Mouse (Mus musculus): Measurements from ENCODE around the gene Hnrnpl. TPM values are rescaled to one million over a fixed set of nuclear protein-coding genes. Genes with fewer than 3 reads are reported as not detected.

Gene Hnrnpl
- polyA plus RNA-seq, 1 experiment from 2014 or later, result 88.6 TPM

DNA sequence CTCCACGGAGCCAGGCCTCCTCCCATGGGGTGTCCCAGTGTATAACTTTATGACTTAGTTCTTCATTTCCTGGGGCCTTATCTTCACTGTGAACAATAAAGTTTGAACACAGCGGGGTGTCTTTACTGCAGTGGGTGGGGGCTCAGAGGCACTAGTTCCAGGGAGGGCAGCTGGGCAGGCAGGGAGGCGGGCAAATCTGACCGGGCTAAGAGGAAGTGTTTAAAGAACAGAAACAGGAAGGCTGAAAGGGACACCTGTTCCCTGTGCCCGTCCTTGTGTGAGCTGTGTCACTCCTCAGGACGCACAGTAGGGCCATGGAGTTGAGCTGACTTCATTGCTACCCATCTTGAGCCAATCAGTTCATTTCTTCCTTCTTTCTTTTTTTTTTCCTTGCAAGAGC is 23.8 kb downstream of the Hnrnpl start:
- no peak overlapping the region for H3K4me3 ChIP-seq (ENCODE audit: low read depth, low read length)
- no peak overlapping the region for H3K4me2 ChIP-seq (ENCODE audit: low read depth, low read length)

DNA sequence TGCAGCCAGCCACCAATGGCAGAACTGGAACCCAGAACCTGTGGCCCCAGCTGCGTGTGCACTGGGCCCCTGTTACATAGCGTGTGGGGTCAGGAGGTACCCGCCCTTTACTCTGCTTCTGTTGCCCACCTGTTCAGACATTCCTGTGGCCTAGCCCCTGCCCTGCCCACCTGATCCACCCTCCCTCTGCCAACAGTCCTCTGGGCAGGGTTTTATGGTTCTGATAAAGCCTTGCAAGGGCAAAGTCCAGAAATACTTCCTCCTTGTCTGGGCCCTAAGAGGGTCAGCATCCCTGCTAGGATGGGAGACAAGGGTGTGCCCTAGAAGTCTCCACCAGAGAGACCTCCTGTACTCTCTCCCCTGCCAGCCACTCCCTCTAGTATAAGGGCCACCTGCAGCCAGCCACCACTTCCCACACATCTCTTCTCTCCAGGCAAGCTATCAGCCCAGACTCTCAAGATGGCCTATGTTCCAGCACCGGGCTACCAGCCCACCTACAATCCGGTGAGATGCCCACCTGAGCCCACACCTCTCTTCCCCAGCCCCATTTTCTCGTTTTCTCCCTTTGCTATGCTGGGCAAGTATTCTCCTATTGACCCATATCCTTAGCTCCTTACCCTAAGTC is 25.5 kb downstream of the Hnrnpl start, which contains the start of gene Lgals4:
TSS of gene Lgals4 (plus strand) at position 132 of the 625 bp plus-strand sequence.
- no peak within 1 kb of the TSS for H3K27ac ChIP-seq (ENCODE audit: low read depth)
- WGBS (ENCODE audit: insufficient replicate concordance), result 79% methylated on average over 6 of the region's 6 CpGs
- no peaks in the 10 kb centered on the region for H3K27me3 ChIP-seq (ENCODE audit: insufficient read depth, low read length)
- ATAC-seq, result no peak
- H3K4me3 ChIP-seq (ENCODE audit: low read depth, low read length), result no peak within 1 kb of the TSS
- TF ChIP-seq CTCF (IDR thresholded peaks at IDR 0.05; ENCODE audit: low read depth), result no peak
- no peak for TF ChIP-seq EP300 (IDR thresholded peaks at IDR 0.05; ENCODE audit: low read depth)
- peaks cover 37% of the 10 kb centered on the region for H3K4me1 ChIP-seq (ENCODE audit: insufficient read depth)
- no peak within 1 kb of the TSS for H3K9ac ChIP-seq (replicated peaks)
- DNase-seq, result no peak
- H3K36me3 ChIP-seq (replicated peaks; ENCODE audit: insufficient read depth, low read length), result peaks cover 28% of the 10 kb centered on the region
- H3K9me3 ChIP-seq (ENCODE audit: low read length), result no peaks in the 10 kb centered on the region
- H3K4me2 ChIP-seq (ENCODE audit: low read depth, low read length), result no peak within 1 kb of the TSS

More for the DNA sequence above, 23.8 kb downstream of the Hnrnpl start:
- H3K27me3 ChIP-seq (ENCODE audit: insufficient read depth, low read length), result no peaks in the 10 kb centered on the region
- peaks cover 29% of the 10 kb centered on the region for H3K4me1 ChIP-seq (ENCODE audit: insufficient read depth)
- ATAC-seq, result 0 out of 2 replicates have a peak, but pooled peaks have one; percentile 4
- H3K9me3 ChIP-seq (ENCODE audit: low read length), result no peaks in the 10 kb centered on the region
- H3K27ac ChIP-seq (ENCODE audit: low read depth), result peak overlapping the region; percentile 50; the same call in 1 of the 2 replicates
- peaks cover 30% of the 10 kb centered on the region for H3K36me3 ChIP-seq (replicated peaks; ENCODE audit: insufficient read depth, low read length)
- TF ChIP-seq CTCF (IDR thresholded peaks at IDR 0.05; ENCODE audit: low read depth) (no peak), EP300 (IDR thresholded peaks at IDR 0.05; ENCODE audit: low read depth) (no peak)
- DNase-seq, result no peak
- 38% methylated on average over 6 of the region's 6 CpGs for WGBS (ENCODE audit: insufficient replicate concordance)
- no peak overlapping the region for H3K9ac ChIP-seq (replicated peaks)

DNA sequence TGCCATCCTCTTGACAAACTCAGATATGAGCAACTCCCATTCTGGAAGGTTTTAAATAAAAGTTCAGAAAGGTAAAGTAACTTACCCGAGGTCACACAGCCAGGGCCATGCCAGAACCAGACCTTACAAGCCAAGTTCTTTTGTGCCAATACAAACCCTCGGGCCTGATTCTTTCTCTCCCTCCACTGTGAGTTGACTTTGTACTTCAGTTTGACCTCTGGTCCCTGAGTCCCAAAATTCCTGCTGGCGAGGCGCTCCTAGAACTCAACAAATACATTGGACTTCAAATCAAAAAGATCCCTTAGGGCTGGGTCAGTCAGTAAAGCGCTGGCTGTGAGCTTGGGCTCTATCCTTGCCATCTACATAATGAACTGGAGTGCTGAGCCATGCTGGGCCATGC is 28.6 kb downstream of the Hnrnpl start:
- Histone ChIP-seq H3K27ac (ENCODE audit: low read depth) (peak overlapping the region; percentile 60), H3K9me3 (ENCODE audit: low read length) (no peaks in the 10 kb centered on the region), H3K36me3 (replicated peaks; ENCODE audit: insufficient read depth, low read length) (peaks cover 10% of the 10 kb centered on the region), H3K27me3 (ENCODE audit: insufficient read depth, low read length) (no peaks in the 10 kb centered on the region), H3K4me1 (ENCODE audit: insufficient read depth) (peaks cover 22% of the 10 kb centered on the region), H3K4me3 (ENCODE audit: low read depth, low read length) (no peak overlapping the region), H3K9ac (replicated peaks) (no peak overlapping the region), H3K4me2 (ENCODE audit: low read depth, low read length) (no peak overlapping the region)
- TF ChIP-seq EP300 (IDR thresholded peaks at IDR 0.05; ENCODE audit: low read depth) (no peak), CTCF (IDR thresholded peaks at IDR 0.05; ENCODE audit: low read depth) (no peak)
- no peak for DNase-seq
- 73% methylated on average over 5 of the region's 5 CpGs for whole genome bisulfite sequencing (ENCODE audit: insufficient replicate concordance)
- no peak for ATAC-seq

DNA sequence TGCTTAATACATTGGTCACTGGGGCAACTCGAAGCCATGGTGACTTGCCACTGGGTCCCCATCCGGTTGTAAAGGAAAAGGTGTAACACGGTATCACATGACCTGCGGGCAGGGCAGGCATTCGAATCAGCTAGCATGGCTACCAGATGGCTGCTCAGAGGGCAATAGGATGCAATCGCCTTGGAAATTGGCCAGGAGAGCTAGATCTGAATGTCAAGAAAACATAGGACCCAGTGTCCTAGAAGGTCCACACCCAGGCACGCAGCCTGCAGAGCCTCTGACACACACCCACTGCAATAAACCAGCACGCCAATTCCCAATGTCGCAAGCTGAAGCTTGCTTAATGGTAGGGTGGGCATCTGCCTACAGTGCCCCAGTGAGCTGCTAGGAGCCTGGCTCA is 30.0 kb downstream of the Hnrnpl start:
- H3K27ac ChIP-seq (ENCODE audit: low read depth), result peak overlapping the region; percentile 60
- no peaks in the 10 kb centered on the region for H3K27me3 ChIP-seq (ENCODE audit: insufficient read depth, low read length)
- TF ChIP-seq EP300 (IDR thresholded peaks at IDR 0.05; ENCODE audit: low read depth), result 0 out of 2 replicates have a peak, but pooled peaks have one; percentile 41
- no peak for TF ChIP-seq CTCF (IDR thresholded peaks at IDR 0.05; ENCODE audit: low read depth)
- no peak overlapping the region for H3K9ac ChIP-seq (replicated peaks)
- H3K9me3 ChIP-seq (ENCODE audit: low read length), result no peaks in the 10 kb centered on the region
- peak; percentile 62 for DNase-seq
- no peak overlapping the region for H3K4me3 ChIP-seq (ENCODE audit: low read depth, low read length)
- 0 out of 2 replicates have a peak overlapping the region, but pooled peaks have one; percentile 22 for H3K4me2 ChIP-seq (ENCODE audit: low read depth, low read length)
- H3K36me3 ChIP-seq (replicated peaks; ENCODE audit: insufficient read depth, low read length), result 0 out of 2 replicates have a peak, but pooled peaks cover 5% of the 10 kb centered on the region
- H3K4me1 ChIP-seq (ENCODE audit: insufficient read depth), result peaks cover 13% of the 10 kb centered on the region; the same call in 1 of the 2 replicates
- ATAC-seq, result peak; percentile 84
- whole genome bisulfite sequencing (ENCODE audit: insufficient replicate concordance), result 62% methylated on average over 9 of the region's 9 CpGs

DNA sequence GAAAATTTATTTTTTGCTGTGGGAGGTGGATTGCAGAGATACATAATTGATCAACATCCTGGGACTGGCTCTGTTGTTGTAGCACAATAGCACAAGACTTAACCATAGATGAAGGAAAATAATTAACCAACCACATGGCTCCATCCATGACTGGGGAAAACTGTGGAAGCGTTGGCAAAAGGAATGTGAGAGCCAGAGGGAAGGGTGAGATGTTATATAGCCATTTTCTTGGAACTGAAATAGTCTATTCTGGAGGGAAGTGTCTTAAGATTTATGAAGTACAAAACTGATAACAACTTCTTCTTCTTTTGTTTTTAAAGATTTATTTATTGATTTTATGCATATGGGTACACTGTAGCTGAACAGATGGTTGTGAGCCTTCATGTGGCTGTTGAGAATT is 38.9 kb downstream of the Hnrnpl start:
- Histone ChIP-seq H3K27ac (ENCODE audit: low read depth) (no peak overlapping the region), H3K4me3 (ENCODE audit: low read depth, low read length) (no peak overlapping the region), H3K36me3 (replicated peaks; ENCODE audit: insufficient read depth, low read length) (no peaks in the 10 kb centered on the region), H3K9me3 (ENCODE audit: low read length) (no peaks in the 10 kb centered on the region), H3K9ac (replicated peaks) (no peak overlapping the region), H3K27me3 (ENCODE audit: insufficient read depth, low read length) (no peaks in the 10 kb centered on the region), H3K4me1 (ENCODE audit: insufficient read depth) (no peaks in the 10 kb centered on the region), H3K4me2 (ENCODE audit: low read depth, low read length) (no peak overlapping the region)
- WGBS (ENCODE audit: insufficient replicate concordance), result 64% methylated on average over 1 of the region's 1 CpGs
- ATAC-seq, result no peak
- no peak for DNase-seq
- TF ChIP-seq EP300 (IDR thresholded peaks at IDR 0.05; ENCODE audit: low read depth) (no peak), CTCF (IDR thresholded peaks at IDR 0.05; ENCODE audit: low read depth) (no peak)

DNA sequence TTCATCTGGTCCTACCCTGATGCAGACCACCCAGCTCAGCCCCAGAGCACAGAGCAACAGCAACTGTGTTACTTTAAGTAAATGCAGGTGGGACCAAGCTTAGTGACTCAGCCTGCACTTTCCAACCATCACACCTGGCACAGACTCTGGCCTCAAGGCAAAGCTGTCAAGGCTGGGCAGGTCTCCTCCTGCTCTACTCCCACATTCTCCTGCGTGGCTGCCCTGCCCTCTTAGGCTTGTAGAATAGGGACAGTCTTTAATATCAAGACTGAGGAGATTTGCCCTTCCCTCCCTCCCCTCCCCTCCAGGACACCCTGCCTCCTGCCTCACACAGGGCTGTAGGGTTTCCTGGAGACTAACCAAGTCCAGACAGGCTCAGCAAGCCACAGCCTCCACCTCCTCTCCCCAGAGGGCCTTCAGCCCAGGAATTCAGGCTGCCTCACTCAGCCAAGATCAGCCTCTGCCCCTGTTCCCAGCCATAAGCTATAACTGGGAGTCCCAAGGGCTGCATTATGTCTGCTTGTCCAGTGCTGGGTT is 41.4 kb downstream of the Hnrnpl start:
- Histone ChIP-seq H3K36me3 (replicated peaks; ENCODE audit: insufficient read depth, low read length) (no peaks in the 10 kb centered on the region), H3K27me3 (ENCODE audit: insufficient read depth, low read length) (no peaks in the 10 kb centered on the region), H3K4me2 (ENCODE audit: low read depth, low read length) (no peak overlapping the region), H3K27ac (ENCODE audit: low read depth) (no peak overlapping the region), H3K9me3 (ENCODE audit: low read length) (no peaks in the 10 kb centered on the region), H3K4me1 (ENCODE audit: insufficient read depth) (no peaks in the 10 kb centered on the region), H3K9ac (replicated peaks) (no peak overlapping the region), H3K4me3 (ENCODE audit: low read depth, low read length) (no peak overlapping the region)
- 40% methylated on average over 1 of the region's 1 CpGs for WGBS (ENCODE audit: insufficient replicate concordance)
- no peak for DNase-seq
- TF ChIP-seq CTCF (IDR thresholded peaks at IDR 0.05; ENCODE audit: low read depth), result no peak
- TF ChIP-seq EP300 (IDR thresholded peaks at IDR 0.05; ENCODE audit: low read depth), result no peak
- no peak for ATAC-seq
